Mouse (Mus musculus) midbrain, embryonic 13.5 days (tissue): ENCODE results near the gene Ppp1r12b. TPM values are rescaled to one million over a fixed set of nuclear protein-coding genes. Genes with fewer than 3 reads are reported as not detected.

ENCODE experiments used
- ATAC-seq: fragments of 200-750 bp; cut with Nextera tagmentation; 2 replicates; pipeline ENCODE4 v1.8.0; 2017; ENCODE audit warnings: mild to moderate bottlenecking, moderate TSS enrichment, moderate library complexity
- H3K27ac ChIP-seq: fragments of 300-500 bp; sonication (generic); 2 replicates; pipeline ENCODE4 v1.5.1; 2015; ENCODE audit warnings: inconsistent platforms, mild to moderate bottlenecking, moderate library complexity
- H3K27me3 ChIP-seq: fragments of 300-500 bp; sonication (generic); 2 replicates; pipeline ENCODE4 v1.6.1; 2015; ENCODE audit warnings: mild to moderate bottlenecking, inconsistent platforms
- H3K36me3 ChIP-seq: fragments of 300-500 bp; sonication (generic); 2 replicates; pipeline ENCODE4 v1.6.1; 2015; ENCODE audit warnings: mild to moderate bottlenecking, inconsistent platforms
- H3K4me1 ChIP-seq: fragments of 300-500 bp; sonication (generic); replicated peaks from 2 replicates; pipeline ENCODE4 v1.6.1; 2015; ENCODE audit warnings: inconsistent platforms
- H3K4me2 ChIP-seq: fragments of 300-500 bp; sonication (generic); replicated peaks from 2 replicates; pipeline ENCODE4 v1.6.1; 2015; ENCODE audit warnings: moderate library complexity, mild to moderate bottlenecking, inconsistent platforms
- H3K4me3 ChIP-seq: fragments of 300-500 bp; sonication (generic); replicated peaks from 2 replicates; pipeline ENCODE4 v1.5.1; 2015; ENCODE audit warnings: mild to moderate bottlenecking, inconsistent platforms
- H3K9ac ChIP-seq: fragments of 300-500 bp; sonication (generic); replicated peaks from 2 replicates; pipeline ENCODE4 v1.6.1; 2015; ENCODE audit warnings: mild to moderate bottlenecking, inconsistent platforms
- H3K9me3 ChIP-seq: fragments of 300-500 bp; sonication (generic); 2 replicates; pipeline ENCODE4 v1.6.1; 2016; ENCODE audit warnings: mild to moderate bottlenecking, inconsistent platforms
- WGBS: fragments of 180-500 bp; shearing (Covaris S2); methylation state at CpG from one replicate; pipeline ENCODE4 v1.1.7; 2015; 5-methylcytosine and 5-hydroxymethylcytosine counted together
- polyA plus RNA-seq: library from polyadenylated mRNA; unstranded; fragments of >200 nt; fragmentation: Nextera tagmentation; extraction: Ambion mirVana; gene quantifications from 2 replicates; pipeline ENCODE4 v1.2.1, GENCODE M21; 2015

Gene Ppp1r12b
- polyA plus RNA-seq, 1 experiment from 2014 or later = 13.3 TPM

DNA sequence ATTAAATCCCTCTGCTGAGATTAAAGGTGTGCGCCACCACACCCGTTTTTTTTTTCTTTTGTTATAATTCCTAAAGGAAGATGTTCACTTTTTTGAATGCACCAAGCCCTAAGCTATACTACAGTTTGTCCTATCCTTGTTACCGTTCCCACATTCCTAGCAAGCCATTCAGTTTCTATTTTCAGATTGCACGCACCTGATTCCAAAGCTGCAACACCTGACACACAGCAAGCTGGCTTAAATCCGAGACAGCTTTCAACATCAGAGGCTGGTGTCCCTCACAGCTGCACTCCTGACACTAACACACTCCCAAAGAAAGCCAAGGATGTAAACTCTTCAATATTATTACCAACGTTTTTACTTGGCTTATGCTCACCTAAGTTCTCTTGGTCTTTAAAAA lies 19.4 kb downstream of the Ppp1r12b start:
- Histone ChIP-seq H3K27ac (no peak overlapping the region), H3K36me3 (no peaks in the 10 kb centered on the region), H3K9me3 (no peaks in the 10 kb centered on the region), H3K9ac (no peak overlapping the region), H3K4me2 (no peak overlapping the region), H3K27me3 (no peaks in the 10 kb centered on the region), H3K4me1 (no peaks in the 10 kb centered on the region), H3K4me3 (no peak overlapping the region)
- WGBS = 93% methylated on average over 6 of the region's 6 CpGs
- no peak for ATAC-seq

DNA sequence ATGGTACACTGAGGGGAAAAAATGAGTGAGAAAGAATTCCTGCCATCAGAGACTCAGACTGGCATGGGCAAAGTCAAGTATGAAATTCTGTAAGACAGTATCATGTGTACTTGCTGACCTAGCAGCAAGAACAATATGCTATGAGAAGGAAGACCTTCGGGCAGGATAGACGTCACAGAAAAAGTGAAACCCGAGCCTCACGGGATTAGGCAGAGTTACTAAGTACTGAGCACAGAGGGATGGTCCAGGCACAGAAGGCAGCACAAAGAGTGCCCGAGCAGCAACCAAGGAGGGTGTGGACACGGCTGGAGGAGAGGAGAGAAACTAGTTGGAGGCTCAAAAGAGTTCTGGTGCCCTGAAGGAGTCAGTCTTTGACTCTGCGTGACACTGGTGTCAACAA lies 23.3 kb downstream of the Ppp1r12b start:
- no peak for ATAC-seq
- Histone ChIP-seq H3K27me3 (no peaks in the 10 kb centered on the region), H3K9me3 (no peaks in the 10 kb centered on the region), H3K4me3 (no peak overlapping the region), H3K27ac (no peak overlapping the region), H3K4me1 (no peaks in the 10 kb centered on the region), H3K4me2 (no peak overlapping the region), H3K9ac (no peak overlapping the region), H3K36me3 (no peaks in the 10 kb centered on the region)
- 30% methylated on average over 7 of the region's 7 CpGs for WGBS

DNA sequence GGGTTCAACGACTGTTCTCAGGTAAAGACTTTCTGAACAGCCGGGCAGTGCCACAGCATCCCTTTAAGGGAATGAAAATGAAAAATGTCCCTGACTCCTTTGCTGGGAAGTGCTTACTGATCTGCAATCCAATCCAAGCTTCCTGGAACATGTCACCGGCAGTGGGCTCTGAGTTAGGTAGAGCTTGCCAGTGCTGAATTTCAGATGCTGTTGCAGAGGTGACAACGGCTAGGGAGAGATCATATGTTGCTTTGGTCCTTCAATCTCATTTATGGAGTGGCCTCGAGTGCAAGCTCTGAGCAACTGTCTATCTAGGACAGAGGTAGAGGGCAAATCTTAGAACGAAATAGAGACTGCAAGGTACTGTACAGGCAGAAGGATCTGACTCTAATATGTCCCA lies 36.7 kb downstream of the Ppp1r12b start:
- no peak for ATAC-seq
- WGBS = 90% methylated on average over 6 of the region's 6 CpGs
- H3K27me3 ChIP-seq = no peaks in the 10 kb centered on the region
- H3K9me3 ChIP-seq = no peaks in the 10 kb centered on the region
- no peak overlapping the region for H3K4me2 ChIP-seq
- H3K36me3 ChIP-seq = no peaks in the 10 kb centered on the region
- H3K27ac ChIP-seq = no peak overlapping the region
- no peaks in the 10 kb centered on the region for H3K4me1 ChIP-seq
- no peak overlapping the region for H3K9ac ChIP-seq
- H3K4me3 ChIP-seq = no peak overlapping the region

DNA sequence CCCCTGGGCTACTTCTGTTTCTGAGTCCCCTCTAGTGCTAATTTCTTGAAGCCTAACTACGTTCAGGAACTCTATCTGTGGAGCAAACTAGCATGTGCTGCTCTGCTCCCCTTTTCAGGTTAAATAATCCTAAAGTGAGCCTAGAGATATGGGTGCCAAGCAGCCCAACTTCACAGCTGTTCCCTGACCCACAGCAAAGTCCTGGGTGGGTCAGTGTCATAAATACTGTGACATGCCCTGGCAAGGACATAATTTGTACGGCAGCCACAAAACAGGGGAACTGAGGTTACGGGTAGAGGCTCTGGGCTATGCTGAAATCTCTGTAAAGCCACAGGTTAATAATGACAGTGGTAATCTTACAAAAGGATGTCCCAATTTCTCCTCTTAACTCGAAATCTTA lies 40.3 kb downstream of the Ppp1r12b start:
- Histone ChIP-seq H3K27ac (no peak overlapping the region; the same call in 1 of the 2 replicates), H3K36me3 (no peaks in the 10 kb centered on the region), H3K4me2 (no peak overlapping the region), H3K9me3 (no peaks in the 10 kb centered on the region), H3K27me3 (no peaks in the 10 kb centered on the region), H3K4me1 (no peaks in the 10 kb centered on the region), H3K4me3 (no peak overlapping the region), H3K9ac (no peak overlapping the region)
- ATAC-seq = no peak
- 85% methylated on average over 4 of the region's 4 CpGs for WGBS

DNA sequence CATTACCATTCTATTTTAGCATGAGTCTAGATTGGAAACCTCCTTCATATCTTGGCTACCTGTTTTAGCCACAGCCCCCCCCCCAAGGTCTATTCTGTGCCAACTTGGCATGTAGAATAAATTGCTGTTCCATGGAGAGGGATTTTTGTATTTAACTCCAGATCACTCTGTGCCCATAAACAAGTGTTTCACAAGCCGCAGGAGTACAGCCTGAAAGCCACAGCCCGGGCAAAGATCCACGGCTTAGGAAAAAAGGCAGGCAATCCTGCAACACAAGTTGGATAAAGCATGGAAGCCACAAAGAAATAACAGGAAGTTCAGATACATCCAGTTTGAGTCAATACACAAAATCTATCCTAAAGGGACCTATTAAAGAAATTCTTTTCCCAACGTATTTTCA lies 42.2 kb downstream of the Ppp1r12b start:
- Histone ChIP-seq H3K36me3 (no peaks in the 10 kb centered on the region), H3K27me3 (no peaks in the 10 kb centered on the region), H3K9ac (no peak overlapping the region), H3K27ac (no peak overlapping the region), H3K9me3 (no peaks in the 10 kb centered on the region), H3K4me3 (no peak overlapping the region), H3K4me2 (no peak overlapping the region), H3K4me1 (peaks cover 4% of the 10 kb centered on the region; the same call in 1 of the 2 replicates)
- no peak for ATAC-seq
- WGBS = 91% methylated on average over 4 of the region's 4 CpGs

DNA sequence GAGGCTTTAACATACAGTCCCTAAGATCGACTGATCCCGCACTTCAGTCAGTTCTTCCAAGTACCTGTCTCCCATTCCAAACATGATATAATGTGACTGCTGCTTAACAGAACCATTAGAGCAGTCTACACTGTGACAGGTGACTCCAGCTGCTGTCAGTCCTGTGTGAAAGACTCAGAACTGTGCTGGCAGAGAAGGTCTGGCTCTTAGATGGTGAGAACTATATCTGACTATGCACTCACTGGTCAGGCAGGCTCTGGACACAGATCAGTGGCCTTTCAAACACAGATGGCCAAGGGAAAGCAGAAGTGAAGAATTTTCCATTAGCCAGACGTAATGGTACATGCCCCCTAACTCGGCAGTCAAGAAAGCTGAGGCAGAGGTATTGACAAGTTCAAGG lies 43.9 kb downstream of the Ppp1r12b start:
- Histone ChIP-seq H3K4me1 (peaks cover 4% of the 10 kb centered on the region; the same call in 1 of the 2 replicates), H3K9me3 (no peaks in the 10 kb centered on the region), H3K4me2 (no peak overlapping the region), H3K4me3 (no peak overlapping the region), H3K9ac (no peak overlapping the region), H3K36me3 (no peaks in the 10 kb centered on the region), H3K27me3 (no peaks in the 10 kb centered on the region), H3K27ac (no peak overlapping the region)
- WGBS = 90% methylated on average over 4 of the region's 4 CpGs
- ATAC-seq = no peak

DNA sequence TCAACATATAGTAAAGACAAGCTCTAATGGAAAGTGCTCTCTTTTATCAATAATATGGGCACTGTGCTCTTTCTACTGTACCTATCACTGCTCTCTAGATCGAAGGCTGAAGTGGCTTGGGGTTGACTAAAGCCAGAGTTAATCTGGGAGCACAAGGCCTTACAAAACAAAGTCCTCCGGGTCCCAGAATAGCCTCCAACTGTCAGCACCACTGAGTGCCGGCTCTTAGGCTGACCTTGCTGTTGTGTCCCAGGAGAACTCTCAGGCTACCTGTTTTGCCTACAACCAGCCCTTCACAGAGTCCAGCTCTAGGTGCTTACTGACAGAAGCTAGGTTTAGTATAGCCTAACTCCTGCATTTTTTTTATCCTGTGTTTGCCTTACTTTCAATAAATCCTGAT lies 45.7 kb downstream of the Ppp1r12b start:
- H3K9ac ChIP-seq = no peak overlapping the region
- H3K27me3 ChIP-seq = no peaks in the 10 kb centered on the region
- no peaks in the 10 kb centered on the region for H3K36me3 ChIP-seq
- H3K4me1 ChIP-seq = peaks cover 4% of the 10 kb centered on the region; the same call in 1 of the 2 replicates
- no peaks in the 10 kb centered on the region for H3K9me3 ChIP-seq
- H3K27ac ChIP-seq = no peak overlapping the region
- H3K4me2 ChIP-seq = no peak overlapping the region
- 21% methylated on average over 3 of the region's 3 CpGs for WGBS
- H3K4me3 ChIP-seq = no peak overlapping the region
- no peak for ATAC-seq

DNA sequence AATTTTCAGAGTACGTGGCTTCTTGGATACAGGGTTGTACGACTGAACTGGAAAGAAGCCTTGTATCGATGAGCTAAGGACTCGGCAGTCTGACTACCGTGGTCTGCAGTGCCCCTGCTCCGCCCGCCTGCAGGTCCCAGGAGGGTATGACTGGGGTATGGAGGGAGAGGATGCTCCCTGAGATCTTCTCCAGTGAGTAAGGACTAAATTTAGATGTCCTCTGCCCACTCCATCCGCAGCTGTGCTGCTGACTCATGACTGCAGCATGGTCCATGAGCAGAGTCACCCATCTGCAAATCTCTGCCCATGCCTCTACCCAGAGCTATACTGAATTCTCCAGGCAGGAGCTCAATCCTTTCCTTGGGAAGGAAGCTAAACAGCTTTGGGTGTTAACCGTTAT lies 46.3 kb downstream of the Ppp1r12b start:
- no peaks in the 10 kb centered on the region for H3K36me3 ChIP-seq
- H3K4me2 ChIP-seq = no peak overlapping the region
- no peak overlapping the region for H3K27ac ChIP-seq
- H3K27me3 ChIP-seq = no peaks in the 10 kb centered on the region
- peaks cover 4% of the 10 kb centered on the region; the same call in 1 of the 2 replicates for H3K4me1 ChIP-seq
- H3K4me3 ChIP-seq = no peak overlapping the region
- no peaks in the 10 kb centered on the region for H3K9me3 ChIP-seq
- ATAC-seq = no peak
- H3K9ac ChIP-seq = no peak overlapping the region
- WGBS = 77% methylated on average over 9 of the region's 9 CpGs

DNA sequence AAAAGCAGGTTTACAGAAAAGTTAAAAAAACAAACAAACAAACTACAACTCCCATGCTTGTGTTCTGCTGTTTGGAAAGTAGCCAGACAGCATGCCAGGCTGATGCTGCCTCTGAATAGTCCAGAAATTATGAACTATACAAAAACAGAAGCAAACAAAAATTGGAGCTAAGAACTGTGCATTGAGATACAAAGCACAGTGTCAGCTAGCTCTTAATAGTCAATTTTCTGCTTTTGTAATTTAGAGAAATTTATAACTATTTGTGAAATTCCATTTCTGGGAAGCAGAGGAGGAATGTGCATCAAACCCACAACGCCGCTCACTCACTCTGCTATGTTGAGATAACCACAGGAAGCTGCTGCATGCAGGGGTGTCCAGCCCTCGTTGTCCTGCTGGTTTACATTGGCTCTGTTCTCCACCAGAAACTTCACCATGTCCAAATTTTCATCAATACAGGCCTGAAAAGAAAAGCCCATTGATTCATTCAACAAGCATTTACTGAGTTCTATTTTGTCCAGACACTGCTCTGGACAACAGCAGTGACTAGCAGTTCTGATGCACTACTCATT lies 53.6 kb downstream of the Ppp1r12b start:
- no peak for ATAC-seq
- H3K9me3 ChIP-seq = no peaks in the 10 kb centered on the region
- no peaks in the 10 kb centered on the region for H3K4me1 ChIP-seq
- no peaks in the 10 kb centered on the region for H3K36me3 ChIP-seq
- H3K27me3 ChIP-seq = no peaks in the 10 kb centered on the region
- no peak overlapping the region for H3K4me3 ChIP-seq
- no peak overlapping the region for H3K9ac ChIP-seq
- 87% methylated on average over 3 of the region's 3 CpGs for WGBS
- H3K27ac ChIP-seq = no peak overlapping the region
- no peak overlapping the region for H3K4me2 ChIP-seq

DNA sequence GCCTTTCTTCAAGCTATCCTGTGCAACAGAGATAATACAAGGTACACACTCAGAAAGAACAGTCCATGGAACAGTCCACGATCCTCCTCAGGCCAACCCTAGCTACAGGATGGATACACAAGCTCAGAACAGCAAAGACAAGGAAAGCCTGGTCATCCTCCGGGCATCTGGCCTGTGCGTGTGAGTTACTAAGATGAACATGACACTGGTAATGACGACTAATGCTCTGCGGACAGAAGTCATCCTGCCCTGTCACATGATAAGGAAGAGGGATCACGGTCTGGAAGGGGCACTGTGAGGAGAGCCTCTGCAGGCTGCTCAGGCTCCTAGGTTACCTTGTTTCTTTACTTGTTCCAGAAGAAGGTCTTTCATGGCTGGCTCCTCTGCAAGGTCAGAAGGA lies 59.7 kb downstream of the Ppp1r12b start:
- Histone ChIP-seq H3K9me3 (no peaks in the 10 kb centered on the region), H3K4me1 (no peaks in the 10 kb centered on the region), H3K27ac (no peak overlapping the region), H3K4me2 (no peak overlapping the region), H3K4me3 (no peak overlapping the region), H3K36me3 (peaks cover 30% of the 10 kb centered on the region), H3K9ac (no peak overlapping the region), H3K27me3 (no peaks in the 10 kb centered on the region)
- ATAC-seq = no peak
- WGBS = 99% methylated on average over 6 of the region's 6 CpGs

DNA sequence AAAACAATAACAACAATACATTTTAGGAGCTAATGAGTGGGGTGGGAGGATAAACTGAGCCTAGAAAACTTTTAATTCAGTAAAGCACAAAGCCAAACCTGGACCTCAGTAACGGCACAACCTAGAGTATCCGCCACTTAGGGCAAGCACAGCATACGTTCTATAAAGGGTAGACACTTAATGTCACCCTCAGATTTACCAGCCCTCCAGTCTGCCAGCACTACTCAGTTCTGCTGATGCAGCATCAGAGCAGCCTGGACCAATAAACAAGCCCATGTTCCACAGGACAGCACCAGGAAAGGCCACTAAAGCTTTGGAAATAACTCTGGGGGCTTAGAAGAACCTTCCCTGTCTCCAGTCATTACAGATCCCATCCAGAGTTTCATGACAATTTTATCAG lies 60.9 kb downstream of the Ppp1r12b start:
- H3K4me2 ChIP-seq = no peak overlapping the region
- no peaks in the 10 kb centered on the region for H3K4me1 ChIP-seq
- no peak for ATAC-seq
- H3K27me3 ChIP-seq = no peaks in the 10 kb centered on the region
- no peak overlapping the region for H3K9ac ChIP-seq
- no peaks in the 10 kb centered on the region for H3K9me3 ChIP-seq
- 95% methylated on average over 3 of the region's 3 CpGs for WGBS
- H3K36me3 ChIP-seq = peaks cover 36% of the 10 kb centered on the region
- no peak overlapping the region for H3K27ac ChIP-seq
- no peak overlapping the region for H3K4me3 ChIP-seq

DNA sequence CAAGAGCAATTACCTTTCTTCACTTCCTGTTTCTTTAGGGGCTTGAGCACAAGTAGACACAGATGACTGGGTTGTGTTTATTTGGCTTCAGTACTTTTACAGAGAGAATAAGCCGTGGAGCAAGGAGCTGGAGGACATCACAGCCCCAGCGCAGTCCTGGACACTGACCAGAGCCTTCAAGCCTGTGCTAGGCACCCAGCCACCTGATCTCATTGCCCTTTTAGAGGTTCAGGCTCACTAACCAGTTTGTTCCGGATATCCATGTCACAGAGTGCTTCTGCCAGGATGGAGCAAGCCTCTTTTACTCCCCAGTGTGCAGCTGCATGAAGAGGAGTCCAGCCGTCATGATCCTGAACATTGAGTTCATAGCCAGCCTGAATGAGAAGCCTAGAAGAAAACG lies 63.8 kb downstream of the Ppp1r12b start:
- peaks cover 45% of the 10 kb centered on the region for H3K36me3 ChIP-seq
- no peak for ATAC-seq
- H3K4me2 ChIP-seq = no peak overlapping the region
- no peaks in the 10 kb centered on the region for H3K4me1 ChIP-seq
- WGBS = 94% methylated on average over 5 of the region's 5 CpGs
- no peak overlapping the region for H3K27ac ChIP-seq
- no peaks in the 10 kb centered on the region for H3K27me3 ChIP-seq
- no peak overlapping the region for H3K9ac ChIP-seq
- H3K9me3 ChIP-seq = no peaks in the 10 kb centered on the region
- H3K4me3 ChIP-seq = no peak overlapping the region

DNA sequence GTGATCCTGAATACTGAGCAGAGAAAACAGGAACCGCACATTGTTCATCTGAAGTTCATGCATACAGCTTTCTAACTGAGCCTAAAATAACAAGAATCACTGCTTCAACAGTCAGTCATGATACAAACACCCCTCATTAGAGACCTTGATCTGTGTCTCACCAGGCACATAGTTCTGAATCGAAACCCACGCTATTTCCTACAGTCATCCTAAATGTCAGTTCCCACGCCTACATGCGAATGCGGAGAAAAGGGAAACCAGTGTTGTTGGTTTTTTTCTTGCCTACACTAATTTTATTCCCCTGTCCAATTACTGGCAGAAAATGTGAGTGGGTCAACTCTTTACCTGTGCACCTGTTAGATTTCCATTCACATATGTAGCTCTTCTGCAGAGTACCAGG lies 66.1 kb downstream of the Ppp1r12b start:
- Histone ChIP-seq H3K4me1 (no peaks in the 10 kb centered on the region), H3K27me3 (no peaks in the 10 kb centered on the region), H3K36me3 (peaks cover 41% of the 10 kb centered on the region), H3K4me3 (no peak overlapping the region), H3K4me2 (no peak overlapping the region), H3K9me3 (no peaks in the 10 kb centered on the region), H3K9ac (no peak overlapping the region), H3K27ac (no peak overlapping the region)
- 96% methylated on average over 6 of the region's 6 CpGs for WGBS
- ATAC-seq = no peak
